Mouse (Mus musculus) heart, embryonic 15.5 days (tissue): Measurements from ENCODE around the gene Txnrd2. TPM values are rescaled to one million over a fixed set of nuclear protein-coding genes. Genes with fewer than 3 reads are reported as not detected.

Experiments
- ATAC-seq: fragments of 200-750 bp; cut with Nextera tagmentation; replicated peaks from 2 replicates; pipeline ENCODE4 v1.8.0; 2017; ENCODE audit warnings: low read depth, moderate TSS enrichment; ENCODE audit not compliant: insufficient number of reproducible peaks, insufficient read depth, low FRiP score
- H3K27ac ChIP-seq: fragments of 300-500 bp; sonication (generic); 2 replicates; pipeline ENCODE4 v1.5.1; 2015; ENCODE audit warnings: mild to moderate bottlenecking, inconsistent platforms
- H3K27me3 ChIP-seq: fragments of 300-500 bp; sonication (generic); 2 replicates; pipeline ENCODE4 v1.6.1; 2015; ENCODE audit warnings: inconsistent platforms
- H3K36me3 ChIP-seq: fragments of 300-500 bp; sonication (generic); 2 replicates; pipeline ENCODE4 v1.6.1; 2015; ENCODE audit warnings: mild to moderate bottlenecking, inconsistent platforms
- H3K4me1 ChIP-seq: fragments of 300-500 bp; sonication (generic); replicated peaks from 2 replicates; pipeline ENCODE4 v1.6.1; 2015; ENCODE audit warnings: inconsistent platforms
- H3K4me2 ChIP-seq: fragments of 300-500 bp; sonication (generic); 2 replicates; pipeline ENCODE4 v1.6.1; 2015; ENCODE audit warnings: inconsistent platforms, mild to moderate bottlenecking, moderate library complexity
- H3K4me3 ChIP-seq: fragments of 300-500 bp; sonication (generic); 2 replicates; pipeline ENCODE4 v1.5.1; 2015; ENCODE audit warnings: mild to moderate bottlenecking, inconsistent platforms
- H3K9ac ChIP-seq: fragments of 300-500 bp; sonication (generic); 2 replicates; pipeline ENCODE4 v1.6.1; 2015; ENCODE audit warnings: mild to moderate bottlenecking, inconsistent platforms
- H3K9me3 ChIP-seq: fragments of 300-500 bp; sonication (generic); replicated peaks from 2 replicates; pipeline ENCODE4 v1.6.1; 2016; ENCODE audit warnings: inconsistent platforms
- WGBS: fragments of 180-500 bp; shearing (Covaris S2); methylation state at CpG from one replicate; pipeline ENCODE4 v1.1.7; 2015; ENCODE audit warnings: mixed read lengths; 5-methylcytosine and 5-hydroxymethylcytosine counted together
- polyA plus RNA-seq: library from polyadenylated mRNA; unstranded; fragments of >200 nt; fragmentation: Nextera tagmentation; extraction: Ambion mirVana; gene quantifications from 2 replicates; pipeline ENCODE4 v1.2.1, GENCODE M21; 2015

The Txnrd2 gene
- polyA plus RNA-seq, 1 experiment from 2014 or later, result 37.7 TPM

GRCm38 (mm10) chr16:18419603-18420026 lies 6.6 kb upstream of the Txnrd2 start:
- Histone ChIP-seq H3K4me2 (no peak overlapping the region), H3K4me3 (no peak overlapping the region), H3K36me3 (peaks cover 21% of the 10 kb centered on the region; the same call in 1 of the 2 replicates), H3K9me3 (no peaks in the 10 kb centered on the region), H3K9ac (no peak overlapping the region), H3K27me3 (no peaks in the 10 kb centered on the region), H3K27ac (no peak overlapping the region), H3K4me1 (peaks cover 27% of the 10 kb centered on the region)
- WGBS, result 75% methylated on average over 1 of the region's 1 CpGs
- no peak for ATAC-seq

GRCm38 (mm10) chr16:18420571-18420970 lies 5.6 kb upstream of the Txnrd2 start:
- H3K36me3 ChIP-seq, result peaks cover 15% of the 10 kb centered on the region; the same call in 1 of the 2 replicates
- ATAC-seq, result no peak
- 74% methylated on average over 3 of the region's 3 CpGs for WGBS
- no peak overlapping the region for H3K4me2 ChIP-seq
- H3K27me3 ChIP-seq, result no peaks in the 10 kb centered on the region
- H3K27ac ChIP-seq, result no peak overlapping the region
- no peak overlapping the region for H3K9ac ChIP-seq
- H3K4me1 ChIP-seq, result peaks cover 36% of the 10 kb centered on the region
- H3K9me3 ChIP-seq, result no peaks in the 10 kb centered on the region
- no peak overlapping the region for H3K4me3 ChIP-seq

- Histone ChIP-seq H3K4me3 (no peak overlapping the region), H3K4me2 (0 out of 2 replicates have a peak overlapping the region, but pooled peaks have one; percentile 17), H3K9me3 (no peaks in the 10 kb centered on the region), H3K27me3 (no peaks in the 10 kb centered on the region), H3K4me1 (peaks cover 37% of the 10 kb centered on the region), H3K27ac (peak overlapping the region; percentile 64), H3K36me3 (peaks cover 14% of the 10 kb centered on the region; the same call in 1 of the 2 replicates), H3K9ac (no peak overlapping the region)
- ATAC-seq, result no peak
- WGBS, result 71% methylated on average over 7 of the region's 7 CpGs
Measured at GRCm38 (mm10) chr16:18423203-18423914, 2.8 kb upstream of the Txnrd2 start.

GRCm38 (mm10) chr16:18423915-18424265 lies 2.3 kb upstream of the Txnrd2 start:
- Histone ChIP-seq H3K4me3 (no peak overlapping the region), H3K4me1 (peaks cover 42% of the 10 kb centered on the region)

DNA sequence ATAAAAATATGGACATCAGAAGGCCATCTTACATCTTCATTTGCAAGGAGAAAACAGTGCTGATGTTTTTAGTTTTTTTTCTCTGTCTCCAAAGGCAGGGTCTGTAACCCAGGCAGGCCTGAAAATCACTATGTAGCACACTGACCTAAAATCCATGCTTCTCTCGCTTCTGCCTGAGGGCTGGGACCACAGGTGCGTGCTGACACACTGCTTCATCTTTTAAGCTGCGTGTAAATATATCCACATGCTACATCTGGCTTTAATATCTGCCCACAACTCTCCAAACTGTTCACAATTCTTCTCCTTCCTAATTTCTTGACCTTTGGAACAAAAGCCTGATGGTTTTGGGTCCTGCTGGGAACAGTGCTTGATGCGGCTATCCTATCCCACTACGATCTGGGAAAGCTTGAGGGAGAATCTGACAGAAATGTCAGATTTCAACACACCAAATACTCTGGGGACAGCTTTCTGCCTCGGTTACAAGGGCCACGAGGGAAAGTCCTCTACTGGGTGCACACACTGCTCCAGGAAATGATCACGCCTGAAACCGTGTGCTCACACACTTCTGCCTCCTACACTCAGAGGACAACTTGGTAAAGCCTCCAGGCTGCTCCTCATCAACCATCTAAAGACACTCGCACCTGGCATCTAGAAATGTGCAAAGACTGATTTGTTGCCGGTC lies 1.7 kb upstream of the Txnrd2 start:
- peaks cover 14% of the 10 kb centered on the region; the same call in 1 of the 2 replicates for H3K36me3 ChIP-seq
- ATAC-seq, result no peak
- peak overlapping the region; percentile 90 for H3K4me2 ChIP-seq
- no peaks in the 10 kb centered on the region for H3K27me3 ChIP-seq
- no peaks in the 10 kb centered on the region for H3K9me3 ChIP-seq
- peak overlapping the region; percentile 89 for H3K4me3 ChIP-seq
- H3K9ac ChIP-seq, result peak overlapping the region; percentile 30; the same call in 1 of the 2 replicates
- peak overlapping the region; percentile 64 for H3K27ac ChIP-seq
- WGBS, result 64% methylated on average over 11 of the region's 11 CpGs
- peaks cover 41% of the 10 kb centered on the region for H3K4me1 ChIP-seq

More at GRCm38 (mm10) chr16:18423915-18424265, 2.3 kb upstream of the Txnrd2 start:
- H3K9ac ChIP-seq, result no peak overlapping the region
- peak overlapping the region; percentile 64 for H3K27ac ChIP-seq
- no peaks in the 10 kb centered on the region for H3K27me3 ChIP-seq
- H3K36me3 ChIP-seq, result peaks cover 14% of the 10 kb centered on the region; the same call in 1 of the 2 replicates
- 75% methylated on average over 5 of the region's 5 CpGs for WGBS
- H3K4me2 ChIP-seq, result peak overlapping the region; percentile 17; the same call in 1 of the 2 replicates
- H3K9me3 ChIP-seq, result no peaks in the 10 kb centered on the region
- no peak for ATAC-seq

DNA sequence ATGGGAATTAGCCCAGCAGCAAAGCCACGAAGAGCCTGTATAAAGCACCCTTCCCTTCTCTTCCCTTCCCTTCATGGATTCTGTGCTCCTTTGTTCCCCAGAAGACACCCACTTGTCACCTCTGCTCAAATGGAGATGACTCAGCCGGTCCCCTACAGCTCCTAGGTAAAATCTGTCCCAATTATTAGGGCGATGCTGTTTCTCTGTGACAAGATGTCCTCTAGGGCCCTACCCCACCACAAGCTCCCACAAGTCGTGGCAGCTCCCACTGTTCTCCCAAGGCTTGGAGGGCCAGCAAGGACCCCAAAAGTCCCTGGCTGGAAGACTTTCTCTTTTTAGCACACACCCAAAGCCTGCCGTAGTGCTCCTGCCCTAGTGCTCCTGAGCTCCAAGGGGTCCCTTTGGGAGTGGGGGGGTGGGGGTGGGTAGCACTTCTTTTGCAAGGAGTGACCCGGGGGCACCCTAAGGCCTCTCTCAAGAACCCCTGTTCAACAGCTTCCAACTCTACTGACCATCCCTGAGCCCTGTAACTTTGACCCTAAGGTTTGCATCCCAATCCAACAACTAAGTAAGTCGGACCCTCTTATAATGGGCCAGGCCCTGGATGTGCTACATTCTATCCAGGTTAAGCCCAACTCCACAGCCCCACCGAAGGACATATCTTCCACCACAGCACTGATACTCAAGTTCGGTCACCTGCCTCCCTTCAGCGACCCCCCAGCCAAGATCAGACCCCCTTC lies 539 bp upstream of the Txnrd2 start:
- ATAC-seq, result no peak; the same call in none of the 2 replicates
- Histone ChIP-seq H3K9me3 (no peaks in the 10 kb centered on the region), H3K36me3 (peaks cover 14% of the 10 kb centered on the region; the same call in 1 of the 2 replicates), H3K9ac (peak overlapping the region; percentile 92), H3K27me3 (no peaks in the 10 kb centered on the region), H3K4me2 (peak overlapping the region; percentile 90), H3K4me1 (peaks cover 41% of the 10 kb centered on the region), H3K4me3 (peak overlapping the region; percentile 89), H3K27ac (peak overlapping the region; percentile 82)
- WGBS, result 17% methylated on average over 10 of the region's 10 CpGs

- Histone ChIP-seq H3K4me2 (peak within 1 kb of the TSS; percentile 90), H3K9me3 (no peaks in the 10 kb centered on the region), H3K27ac (peak within 1 kb of the TSS; percentile 82), H3K9ac (peak within 1 kb of the TSS; percentile 92), H3K4me1 (peaks cover 41% of the 10 kb centered on the region), H3K36me3 (peaks cover 13% of the 10 kb centered on the region; the same call in 1 of the 2 replicates), H3K27me3 (no peaks in the 10 kb centered on the region), H3K4me3 (peak within 1 kb of the TSS; percentile 89)
- ATAC-seq, result no peak
- 56% methylated on average over 5 of the region's 5 CpGs for WGBS
Measured at GRCm38 (mm10) chr16:18426802-18427280, 657 bp downstream of the Txnrd2 start, which contains the start of gene Comt. Gene Comt (minus strand): TSS chr16:18426852.

DNA sequence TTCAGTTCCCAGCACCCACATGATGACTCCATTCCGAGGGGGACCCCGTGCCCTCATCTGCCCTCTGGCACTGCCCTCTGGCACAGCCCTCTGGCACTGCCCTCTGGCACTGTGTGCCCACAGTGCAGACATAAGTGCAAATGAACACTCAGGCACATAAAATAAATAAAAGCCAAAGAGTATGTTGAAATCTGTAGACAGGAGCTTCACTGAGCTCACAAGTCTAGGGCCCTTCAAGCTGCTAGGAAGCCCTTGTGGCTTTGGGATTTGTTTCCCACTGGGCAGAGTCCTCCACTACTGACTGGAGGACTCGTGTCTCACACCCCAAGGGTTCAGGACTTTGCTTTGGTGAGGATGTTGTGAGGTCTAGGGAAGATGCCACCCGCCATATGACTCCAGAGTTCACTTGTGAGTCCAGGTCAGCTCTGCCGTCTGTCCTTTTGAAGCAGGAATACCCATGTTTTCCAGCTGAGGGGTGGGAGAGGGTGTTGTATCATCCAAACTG lies 1.9 kb downstream of the Txnrd2 start:
- H3K27ac ChIP-seq, result no peak overlapping the region
- ATAC-seq, result no peak
- H3K4me2 ChIP-seq, result no peak overlapping the region
- H3K27me3 ChIP-seq, result no peaks in the 10 kb centered on the region
- 83% methylated on average over 5 of the region's 5 CpGs for WGBS
- no peak overlapping the region for H3K4me3 ChIP-seq
- peaks cover 3% of the 10 kb centered on the region; the same call in 1 of the 2 replicates for H3K36me3 ChIP-seq
- H3K4me1 ChIP-seq, result peaks cover 41% of the 10 kb centered on the region
- H3K9me3 ChIP-seq, result no peaks in the 10 kb centered on the region
- no peak overlapping the region for H3K9ac ChIP-seq

DNA sequence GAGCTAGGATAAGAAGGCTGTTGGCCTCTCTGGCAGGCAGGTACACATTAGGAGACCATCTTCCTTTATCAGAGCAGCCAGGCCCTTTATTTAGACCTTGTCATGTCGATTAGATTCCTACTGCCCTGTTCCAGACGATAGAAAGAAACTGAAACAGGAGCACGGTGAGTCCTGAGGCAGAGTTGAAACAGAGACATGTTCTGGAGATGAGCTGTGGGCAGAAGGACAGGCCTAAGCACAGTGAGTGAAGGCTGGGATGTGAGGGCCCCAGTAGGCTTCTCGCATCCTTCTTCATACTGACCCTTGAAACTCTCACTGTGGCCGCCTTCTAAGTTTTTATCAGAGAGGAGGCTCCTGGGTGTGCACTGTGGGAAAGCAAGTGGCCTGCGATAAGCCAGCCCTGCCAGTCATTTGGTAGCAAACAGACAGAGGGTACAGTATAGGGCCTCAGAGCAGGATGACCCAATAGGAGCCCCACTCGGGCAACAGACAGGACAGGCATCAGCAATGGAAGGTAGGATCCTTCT lies 2.4 kb downstream of the Txnrd2 start:
- Histone ChIP-seq H3K27me3 (no peaks in the 10 kb centered on the region), H3K36me3 (no peaks in the 10 kb centered on the region), H3K9me3 (no peaks in the 10 kb centered on the region), H3K27ac (no peak overlapping the region), H3K4me2 (no peak overlapping the region), H3K4me3 (no peak overlapping the region), H3K9ac (no peak overlapping the region), H3K4me1 (peaks cover 38% of the 10 kb centered on the region)
- no peak for ATAC-seq
- 64% methylated on average over 7 of the region's 7 CpGs for WGBS

- H3K9ac ChIP-seq, result no peak overlapping the region
Measured at GRCm38 (mm10) chr16:18429641-18430040, 3.5 kb downstream of the Txnrd2 start.

More at GRCm38 (mm10) chr16:18429641-18430040, 3.5 kb downstream of the Txnrd2 start:
- Histone ChIP-seq H3K4me3 (no peak overlapping the region), H3K4me2 (no peak overlapping the region), H3K27me3 (no peaks in the 10 kb centered on the region), H3K36me3 (peaks cover 3% of the 10 kb centered on the region), H3K4me1 (peaks cover 28% of the 10 kb centered on the region), H3K27ac (no peak overlapping the region), H3K9me3 (no peaks in the 10 kb centered on the region)
- no peak for ATAC-seq
- WGBS, result 75% methylated on average over 8 of the region's 8 CpGs
